Mouse (Mus musculus): ENCODE results near the gene Armh3.

Gene Armh3

GRCm38 (mm10) chr19:45912376-45912775 is 85.9 kb downstream of the Armh3 start:
- POLR2A ChIA-PET: interaction anchor here in 2 of 4 experiments (1.0 to 1.9 kb wide), 5 partner anchors 11 to 38 kb away, joined by 3 to 7 read pairs (median 3); no protein-coding TSS in a partner anchor
- CTCF ChIA-PET: interaction anchor here in 3 of 4 experiments (0.6 to 1.2 kb wide), 3 partner anchors 26 to 827 kb away, joined by 3 to 5 read pairs (median 3); no protein-coding TSS in a partner anchor

DNA sequence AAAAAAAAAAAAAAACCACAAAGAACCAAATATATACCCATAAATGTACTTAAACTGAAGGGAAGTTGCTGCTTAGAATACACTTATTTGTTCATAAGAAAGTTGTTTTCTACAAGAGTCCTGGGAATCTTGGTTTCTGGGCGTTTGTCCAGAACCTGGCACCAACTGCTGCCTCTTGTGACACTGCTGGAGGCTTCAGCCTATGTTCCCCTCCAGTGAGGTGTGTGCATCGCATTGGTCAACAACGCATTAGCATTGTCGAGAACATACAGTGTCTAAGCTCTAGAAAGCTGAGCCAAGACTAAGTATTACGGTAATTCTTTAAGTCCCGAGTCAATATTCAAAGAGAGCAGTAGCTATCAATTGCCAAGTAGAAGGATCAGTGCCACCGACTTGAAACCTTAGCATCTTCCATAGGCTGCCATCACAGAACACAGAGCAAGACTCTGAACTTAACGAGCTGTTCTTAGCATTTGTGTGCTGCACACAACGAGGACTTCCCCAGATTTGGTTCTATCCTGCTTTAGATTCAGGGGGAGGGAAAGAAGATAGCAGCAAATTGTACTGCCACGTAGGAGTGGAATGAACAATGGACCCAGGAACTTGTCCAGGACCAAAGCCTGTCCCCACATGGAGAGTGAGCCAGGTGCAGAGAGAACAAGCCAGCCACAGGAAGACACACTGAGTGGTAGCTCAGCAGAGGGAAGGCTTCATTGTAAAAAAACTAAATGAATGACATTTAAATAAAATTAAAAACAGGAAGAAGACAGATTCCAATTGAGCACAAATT is 86.9 kb downstream of the Armh3 start:
- ChIA-PET POLR2A (interaction anchor here in 1 of 4 experiments (1.0 to 1.1 kb wide), 2 partner anchors 11 to 35 kb away, joined by 3 read pairs; no protein-coding TSS in a partner anchor), CTCF (interaction anchor here in 2 of 4 experiments (0.6 to 0.9 kb wide), 3 partner anchors 26 to 282 kb away, joined by 3 to 4 read pairs (median 3); no protein-coding TSS in a partner anchor)

- ChIA-PET CTCF (interaction anchor here in 2 of 4 experiments (0.6 kb wide), 2 partner anchors 31 to 132 kb away, joined by 3 to 5 read pairs; no protein-coding TSS in a partner anchor), POLR2A (interaction anchor here (0.6 to 3.1 kb wide), 12 partner anchors 8 to 1258 kb away, joined by 3 to 15 read pairs (median 3); no protein-coding TSS in a partner anchor)
Observed at GRCm38 (mm10) chr19:45908246-45908645, 90.0 kb downstream of the Armh3 start.

- ChIA-PET CTCF (interaction anchor here in 2 of 4 experiments (0.5 to 1.5 kb wide), 2 partner anchors 46 to 94 kb away, joined by 3 to 8 read pairs; no protein-coding TSS in a partner anchor), POLR2A (interaction anchor here in 3 of 4 experiments (0.6 to 3.1 kb wide), 8 partner anchors 9 to 107 kb away, joined by 3 to 15 read pairs (median 3); no protein-coding TSS in a partner anchor)
Observed at GRCm38 (mm10) chr19:45907416-45907815, 90.9 kb downstream of the Armh3 start.

DNA sequence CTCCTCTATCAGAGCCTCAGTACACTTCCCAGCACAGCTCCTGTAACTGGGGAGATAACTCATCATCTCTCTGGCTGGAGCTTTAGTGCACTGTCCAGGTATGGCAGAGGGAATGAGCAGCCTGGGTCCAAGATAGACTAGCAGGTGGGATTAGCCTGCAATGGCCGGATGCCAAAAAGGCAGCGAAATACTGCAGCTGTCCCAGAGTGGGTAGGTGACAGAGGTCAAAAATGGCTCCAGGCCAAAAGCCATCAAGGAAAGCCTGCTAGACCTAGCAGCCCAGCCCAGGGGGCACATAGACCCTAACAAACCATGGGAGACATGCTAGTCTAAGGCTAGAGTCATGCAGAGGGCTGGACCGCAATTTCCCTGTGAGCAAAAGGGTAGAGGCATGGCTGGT is 94.4 kb downstream of the Armh3 start:
- ChIA-PET POLR2A (interaction anchor here in 2 of 4 experiments (0.6 to 1.0 kb wide), 4 partner anchors 10 to 536 kb away, joined by 3 to 4 read pairs (median 3); no protein-coding TSS in a partner anchor), CTCF (no interaction called here)

- CTCF ChIA-PET: no interaction called here
Observed at GRCm38 (mm10) chr19:45902390-45903035, 95.8 kb downstream of the Armh3 start.

GRCm38 (mm10) chr19:45900836-45901235 is 97.5 kb downstream of the Armh3 start:
- ChIA-PET POLR2A (interaction anchor here in 1 of 4 experiments (1.0 kb wide), 1 partner anchor 12 kb away, joined by 4 read pairs; no protein-coding TSS in a partner anchor), CTCF (interaction anchor here in 1 of 4 experiments (0.6 kb wide), 1 partner anchor 8 kb away, joined by 5 read pairs; no protein-coding TSS in a partner anchor)

More at GRCm38 (mm10) chr19:45902390-45903035, 95.8 kb downstream of the Armh3 start:
- POLR2A ChIA-PET: interaction anchor here in 1 of 4 experiments (0.7 kb wide), 1 partner anchor 42 kb away, joined by 3 read pairs; no protein-coding TSS in a partner anchor

DNA sequence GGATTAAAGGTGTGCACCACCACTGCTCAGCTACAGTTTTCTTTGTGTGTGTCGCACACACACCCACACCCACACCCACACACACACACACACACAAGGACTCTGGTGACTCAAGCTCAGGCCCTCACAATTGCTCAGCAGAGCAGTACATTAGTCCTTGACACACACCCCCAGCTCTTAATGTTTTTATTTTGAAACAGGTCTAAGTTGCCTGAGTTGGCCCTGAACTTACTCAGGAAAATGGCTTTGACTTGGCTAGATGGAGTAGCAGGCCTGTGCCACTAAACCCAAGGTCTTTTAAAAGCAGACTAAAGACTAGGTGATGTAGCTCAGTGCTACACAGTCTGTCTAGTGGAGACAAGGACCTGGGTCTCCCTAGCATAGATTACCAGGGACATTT is 102.6 kb downstream of the Armh3 start:
- ChIA-PET CTCF (no interaction called here), POLR2A (interaction anchor here in 2 of 4 experiments (0.5 to 2.7 kb wide), 5 partner anchors 13 to 90 kb away, joined by 3 to 15 read pairs (median 3); no protein-coding TSS in a partner anchor)

- ChIA-PET POLR2A (interaction anchor here in 3 of 4 experiments (0.6 to 1.6 kb wide), 6 partner anchors 11 to 66 kb away, joined by 3 to 4 read pairs (median 3); no protein-coding TSS in a partner anchor), CTCF (interaction anchor here in 2 of 4 experiments (0.6 to 1.1 kb wide), 3 partner anchors 17 to 77 kb away, joined by 3 to 4 read pairs (median 3); no protein-coding TSS in a partner anchor)
Observed at GRCm38 (mm10) chr19:45882056-45882455, 116.2 kb downstream of the Armh3 start.

DNA sequence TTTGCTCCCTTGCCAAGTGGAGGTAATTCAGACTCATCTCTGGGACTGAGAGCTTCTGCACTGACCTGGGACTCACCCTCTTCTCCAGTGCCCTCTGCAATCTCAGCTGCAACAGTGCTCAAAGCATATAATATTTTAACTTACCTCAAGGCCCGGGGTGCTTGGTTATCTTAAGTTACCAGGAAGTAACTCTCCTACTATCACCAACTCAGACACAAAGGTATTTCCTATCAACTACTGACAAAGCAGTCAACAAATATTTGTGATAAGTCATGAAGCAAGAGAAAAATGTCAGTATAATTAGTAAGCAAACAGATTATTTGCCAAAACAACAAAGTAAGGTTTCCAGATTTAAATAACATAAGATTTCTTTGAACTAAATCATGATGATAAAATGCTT is 125.0 kb downstream of the Armh3 start:
- CTCF ChIA-PET: no interaction called here
- POLR2A ChIA-PET: interaction anchor here in 1 of 4 experiments (1.4 to 2.0 kb wide), 3 partner anchors 12 to 77 kb away, joined by 3 to 6 read pairs (median 4); no protein-coding TSS in a partner anchor

- ChIA-PET CTCF (interaction anchor here in 1 of 4 experiments (0.6 kb wide), 1 partner anchor 80 kb away, joined by 4 read pairs; no protein-coding TSS in a partner anchor), POLR2A (interaction anchor here in 3 of 4 experiments (0.5 to 1.3 kb wide), 6 partner anchors 10 to 306 kb away, joined by 3 read pairs; no protein-coding TSS in a partner anchor)
Observed at GRCm38 (mm10) chr19:45855284-45855920, 142.9 kb downstream of the Armh3 start.

GRCm38 (mm10) chr19:45854521-45854920 is 143.8 kb downstream of the Armh3 start:
- CTCF ChIA-PET: interaction anchor here in 2 of 4 experiments (0.6 to 0.8 kb wide), 2 partner anchors 81 to 160 kb away, joined by 4 read pairs; no protein-coding TSS in a partner anchor
- POLR2A ChIA-PET: interaction anchor here in 2 of 4 experiments (1.2 to 1.3 kb wide), 2 partner anchors 12 to 50 kb away, joined by 3 read pairs; no protein-coding TSS in a partner anchor

- ChIA-PET CTCF (interaction anchor here (0.5 to 1.1 kb wide), 5 partner anchors 10 to 573 kb away, joined by 3 to 7 read pairs (median 3); no protein-coding TSS in a partner anchor), POLR2A (interaction anchor here in 2 of 4 experiments (0.6 to 4.1 kb wide), 5 partner anchors 10 to 495 kb away, joined by 3 to 18 read pairs (median 3); no protein-coding TSS in a partner anchor)
Observed at GRCm38 (mm10) chr19:45847733-45848093, 150.6 kb downstream of the Armh3 start.

DNA sequence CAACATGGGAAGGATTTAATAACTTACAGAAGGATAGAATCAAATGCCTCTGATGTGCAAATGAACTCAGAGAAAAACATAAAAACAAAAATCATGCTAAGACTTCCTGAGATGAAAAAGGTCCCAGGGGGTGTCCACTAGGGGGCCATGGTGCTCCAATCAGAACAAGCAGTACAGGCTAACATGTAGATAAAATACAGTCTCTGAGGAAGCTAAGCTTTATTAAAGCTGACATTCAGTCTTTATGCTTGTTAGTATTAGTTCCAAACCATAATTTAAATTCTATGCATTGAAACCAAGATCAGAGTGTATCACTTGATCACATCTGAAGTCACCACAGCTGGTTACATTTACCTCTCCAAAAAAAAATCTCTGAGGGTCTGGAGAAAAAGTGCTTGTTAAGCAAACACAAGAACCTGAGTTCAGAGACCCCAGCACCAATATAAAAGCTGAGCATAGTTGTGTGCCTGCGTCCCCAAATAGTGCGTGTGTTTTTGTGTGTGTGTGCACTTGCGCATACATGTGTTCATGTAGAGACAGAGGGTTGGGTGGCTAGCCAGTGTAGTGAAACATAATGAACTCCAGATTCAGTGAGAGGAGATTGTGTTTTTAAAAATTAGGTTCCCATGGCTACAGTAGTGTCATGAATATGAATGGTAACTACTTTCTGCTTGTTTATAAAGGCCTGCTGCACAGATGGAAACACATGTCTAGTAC is 151.1 kb downstream of the Armh3 start:
- CTCF ChIA-PET: interaction anchor here (0.5 to 2.2 kb wide), 7 partner anchors 10 to 573 kb away, joined by 3 to 10 read pairs (median 3); no protein-coding TSS in a partner anchor

GRCm38 (mm10) chr19:45844209-45844608 is 154.1 kb downstream of the Armh3 start:
- ChIA-PET CTCF (interaction anchor here in 3 of 4 experiments (0.5 to 1.3 kb wide), 4 partner anchors 55 to 458 kb away, joined by 3 to 9 read pairs (median 3); partner anchors contain the start of gene Hps6 (in 1 of the 3)), POLR2A (interaction anchor here in 2 of 4 experiments (0.9 to 4.1 kb wide), 6 partner anchors 8 to 202 kb away, joined by 3 to 18 read pairs (median 3); no protein-coding TSS in a partner anchor)

More for the DNA sequence above, 151.1 kb downstream of the Armh3 start:
- POLR2A ChIA-PET: interaction anchor here in 2 of 4 experiments (0.6 to 4.1 kb wide), 5 partner anchors 11 to 496 kb away, joined by 3 to 18 read pairs (median 3); no protein-coding TSS in a partner anchor

- POLR2A ChIA-PET: interaction anchor here in 1 of 4 experiments (0.9 kb wide), 1 partner anchor 21 kb away, joined by 3 read pairs; no protein-coding TSS in a partner anchor
- CTCF ChIA-PET: no interaction called here
Observed at GRCm38 (mm10) chr19:45843424-45843823, 154.9 kb downstream of the Armh3 start.

All from embryonic stem cell, embryonic (primary cell).